Mouse (Mus musculus): Measurements from ENCODE around the gene Itpa.

DNA sequence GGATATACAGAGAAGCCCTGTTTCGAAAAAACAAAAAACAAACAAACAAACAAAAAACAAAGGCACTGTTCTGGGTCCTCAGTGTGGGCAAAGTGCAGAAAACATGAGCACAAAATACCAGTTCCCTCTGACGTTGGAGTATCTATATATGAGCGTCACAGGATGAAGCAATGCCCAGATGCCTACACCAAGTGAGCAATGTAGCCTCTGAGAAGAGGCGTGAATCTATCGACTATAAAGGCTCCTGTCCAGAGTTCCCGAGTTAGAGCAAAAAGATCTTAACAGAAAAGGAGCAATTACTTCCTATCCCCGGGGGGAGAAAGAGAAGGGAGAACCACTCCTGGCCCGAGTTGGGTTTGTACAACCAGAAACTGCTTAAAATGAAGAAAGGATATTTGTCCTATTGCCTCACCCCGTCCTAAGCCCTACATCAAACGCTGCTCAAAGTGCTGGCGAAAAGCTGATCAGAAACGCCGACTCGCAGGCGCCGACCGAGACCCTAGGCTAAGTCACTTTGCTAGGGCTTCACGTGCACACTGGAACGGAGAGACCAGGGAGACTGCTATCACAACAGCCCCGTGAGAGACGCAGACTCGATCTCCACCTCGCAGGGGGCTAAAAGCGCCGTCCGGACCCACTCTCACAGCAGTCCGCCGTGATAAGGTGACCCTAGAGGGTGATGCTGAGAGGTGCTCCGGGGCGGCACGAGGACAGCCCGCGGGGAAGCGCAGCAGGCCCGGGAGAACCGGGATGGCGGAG, 38.2 kb upstream of the Itpa start:
- TF ChIP-seq TAL1 (IDR thresholded peaks at IDR 0.05; ENCODE audit: low read length) (no peak), GATA1 (IDR thresholded peaks at IDR 0.05; ENCODE audit: low read length) (no peak)
